Mouse (Mus musculus) kidney, postnatal 0 days (tissue): ENCODE measurements around the gene Ildr1. TPM values are rescaled to one million over a fixed set of nuclear protein-coding genes. Genes with fewer than 3 reads are reported as not detected.

ENCODE experiments used
- ATAC-seq: fragments of 200-750 bp; cut with Nextera tagmentation; replicated peaks from 2 replicates; pipeline ENCODE4 v1.8.0; 2017; ENCODE audit warnings: low read depth, moderate number of reproducible peaks, moderate TSS enrichment, moderate library complexity; ENCODE audit not compliant: low FRiP score
- DNase-seq: peaks from one replicate; pipeline ENCODE4 v3.0.0-alpha.2; 2016; ENCODE audit warnings: low spot score
- H3K27ac ChIP-seq: fragments of 300-500 bp; sonication (generic); 2 replicates; pipeline ENCODE4 v1.5.1; 2014; ENCODE audit warnings: mild to moderate bottlenecking
- H3K27me3 ChIP-seq: fragments of 300-500 bp; sonication (generic); 2 replicates; pipeline ENCODE4 v1.6.1; 2014; ENCODE audit warnings: low read length, mixed read lengths; ENCODE audit not compliant: insufficient read depth
- H3K36me3 ChIP-seq: fragments of 300-500 bp; sonication (generic); 2 replicates; pipeline ENCODE4 v1.6.1; 2014; ENCODE audit warnings: low read length, mixed read lengths; ENCODE audit not compliant: insufficient read depth
- H3K4me1 ChIP-seq: fragments of 300-500 bp; sonication (generic); replicated peaks from 2 replicates; pipeline ENCODE4 v1.6.1; 2014; ENCODE audit warnings: antibody characterized with exemption, low read length, mixed read lengths; ENCODE audit not compliant: insufficient read depth
- H3K4me2 ChIP-seq: fragments of 300-500 bp; sonication (generic); 2 replicates; pipeline ENCODE4 v1.6.1; 2014; ENCODE audit warnings: mild to moderate bottlenecking, low read length, moderate library complexity, mixed read lengths
- H3K4me3 ChIP-seq: fragments of 300-500 bp; sonication (generic); replicated peaks from 2 replicates; pipeline ENCODE4 v1.5.1; 2014; ENCODE audit warnings: low read depth, low read length
- H3K9ac ChIP-seq: fragments of 300-500 bp; sonication (generic); 2 replicates; pipeline ENCODE4 v1.6.1; 2014; ENCODE audit warnings: low read depth, low read length
- H3K9me3 ChIP-seq: fragments of 300-500 bp; sonication (generic); replicated peaks from 2 replicates; pipeline ENCODE4 v1.6.1; 2016; ENCODE audit warnings: low read length, inconsistent platforms, mixed read lengths
- CTCF ChIP-seq: IDR thresholded peaks from 2 replicates; pipeline ENCODE4 v1.5.1; 2016; ENCODE audit warnings: antibody characterized with exemption, low read depth, mild to moderate bottlenecking, moderate library complexity
- WGBS: fragments of 180-500 bp; shearing (Covaris S2); extraction: QIAGEN DNeasy Blood & Tissue Kit; methylation state at CpG from one replicate; pipeline ENCODE4 v1.1.7; 2014; 5-methylcytosine and 5-hydroxymethylcytosine counted together
- polyA plus RNA-seq: library from polyadenylated mRNA; unstranded; fragments of >200 nt; fragmentation: Nextera tagmentation; extraction: Ambion mirVana; gene quantifications from 2 replicates; pipeline ENCODE4 v1.2.1, GENCODE M21; 2015

Gene Ildr1
- polyA plus RNA-seq, 1 experiment from 2014 or later: 16.1 TPM

DNA sequence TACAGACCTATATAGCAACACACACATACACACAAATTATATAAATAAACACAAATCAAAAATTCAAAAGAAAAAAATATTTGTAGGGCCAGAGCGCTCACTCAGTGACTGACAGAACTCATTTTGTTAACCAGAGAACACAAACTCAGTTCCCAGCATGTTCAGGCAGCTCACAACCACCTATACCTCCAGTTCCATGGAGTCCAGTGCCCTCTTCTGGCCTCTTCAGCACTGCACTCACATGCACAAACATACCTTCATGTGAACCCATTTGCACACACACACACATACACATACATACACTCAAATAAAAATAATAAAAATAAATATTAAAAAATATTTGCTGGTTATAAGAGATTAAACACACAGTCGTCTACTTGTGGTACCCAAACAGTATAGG, 17.0 kb downstream of the Ildr1 start:
- WGBS: 91% methylated on average over 2 of the region's 2 CpGs
- Histone ChIP-seq H3K9me3 (no peaks in the 10 kb centered on the region), H3K4me2 (no peak overlapping the region), H3K4me1 (no peaks in the 10 kb centered on the region), H3K36me3 (no peaks in the 10 kb centered on the region), H3K27ac (no peak overlapping the region), H3K9ac (no peak overlapping the region), H3K4me3 (no peak overlapping the region), H3K27me3 (no peaks in the 10 kb centered on the region)
- ATAC-seq (no peak), DNase-seq (no peak)
- TF ChIP-seq CTCF: peak; percentile 28; the same call in 1 of the 2 replicates

GRCm38 (mm10) chr16:36711760-36712159, 18.0 kb downstream of the Ildr1 start:
- no peaks in the 10 kb centered on the region for H3K36me3 ChIP-seq
- ATAC-seq (no peak), DNase-seq (no peak)
- no peaks in the 10 kb centered on the region for H3K4me1 ChIP-seq
- no peaks in the 10 kb centered on the region for H3K9me3 ChIP-seq
- H3K9ac ChIP-seq: no peak overlapping the region
- H3K27ac ChIP-seq: no peak overlapping the region
- no peak overlapping the region for H3K4me3 ChIP-seq
- 88% methylated on average over 12 of the region's 12 CpGs for WGBS
- no peak for TF ChIP-seq CTCF
- H3K4me2 ChIP-seq: no peak overlapping the region
- no peaks in the 10 kb centered on the region for H3K27me3 ChIP-seq

DNA sequence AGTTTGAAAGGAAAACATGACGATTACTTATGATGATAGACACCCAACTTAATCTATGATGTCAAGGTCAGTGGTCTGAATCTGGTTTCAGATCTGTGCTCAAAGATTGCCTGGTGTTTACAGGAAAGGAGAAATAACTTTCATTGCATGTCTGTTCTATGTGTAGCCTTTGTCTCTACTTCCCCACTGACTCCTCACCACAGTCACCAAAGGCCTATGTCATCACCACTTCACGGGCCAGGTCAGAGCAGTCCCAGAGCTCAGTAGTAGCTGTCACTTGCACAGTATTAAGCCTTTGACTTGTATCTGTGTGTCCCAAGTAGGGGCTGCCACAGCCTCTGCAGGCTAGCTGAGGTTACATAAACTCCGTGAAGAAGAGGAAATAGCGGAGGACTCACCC, 23.7 kb downstream of the Ildr1 start:
- Histone ChIP-seq H3K9me3 (no peaks in the 10 kb centered on the region), H3K4me3 (no peak overlapping the region), H3K4me1 (no peaks in the 10 kb centered on the region), H3K4me2 (no peak overlapping the region), H3K27ac (no peak overlapping the region), H3K27me3 (no peaks in the 10 kb centered on the region), H3K36me3 (no peaks in the 10 kb centered on the region), H3K9ac (no peak overlapping the region)
- ATAC-seq (no peak), DNase-seq (no peak)
- no peak for TF ChIP-seq CTCF
- WGBS: 87% methylated on average over 4 of the region's 4 CpGs

DNA sequence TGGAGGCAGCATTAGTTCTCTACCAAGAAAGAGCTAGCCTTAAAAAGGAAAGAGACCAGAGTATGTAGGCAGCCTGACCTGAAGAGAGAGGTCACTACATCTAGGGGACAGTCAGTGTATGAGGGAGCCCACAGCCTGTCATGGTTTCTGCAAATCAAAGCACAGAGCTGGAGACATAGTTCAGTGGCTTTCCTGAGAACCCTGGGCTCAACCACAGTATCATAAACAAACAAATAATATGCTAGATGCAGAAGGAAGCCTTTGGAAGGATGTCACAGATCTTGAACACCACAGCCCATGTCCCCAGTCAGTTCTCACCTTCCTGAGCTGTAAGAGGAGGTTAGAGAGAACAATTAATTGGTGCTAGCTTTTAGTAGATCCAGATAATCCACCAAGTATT, 24.9 kb downstream of the Ildr1 start:
- TF ChIP-seq CTCF: no peak
- ATAC-seq: no peak
- Histone ChIP-seq H3K9ac (no peak overlapping the region), H3K36me3 (no peaks in the 10 kb centered on the region), H3K4me1 (no peaks in the 10 kb centered on the region), H3K27me3 (no peaks in the 10 kb centered on the region), H3K4me2 (no peak overlapping the region), H3K9me3 (no peaks in the 10 kb centered on the region), H3K4me3 (no peak overlapping the region), H3K27ac (no peak overlapping the region)
- no peak for DNase-seq

GRCm38 (mm10) chr16:36720194-36721055, 26.6 kb downstream of the Ildr1 start:
- TF ChIP-seq CTCF: peak; percentile 50; the same call in 1 of the 2 replicates
- WGBS: 63% methylated on average over 13 of the region's 13 CpGs
- DNase-seq (no peak), ATAC-seq (no peak)
- Histone ChIP-seq H3K9ac (no peak overlapping the region), H3K36me3 (no peaks in the 10 kb centered on the region), H3K4me2 (no peak overlapping the region), H3K4me3 (no peak overlapping the region), H3K27ac (no peak overlapping the region), H3K27me3 (no peaks in the 10 kb centered on the region), H3K4me1 (no peaks in the 10 kb centered on the region), H3K9me3 (no peaks in the 10 kb centered on the region)

DNA sequence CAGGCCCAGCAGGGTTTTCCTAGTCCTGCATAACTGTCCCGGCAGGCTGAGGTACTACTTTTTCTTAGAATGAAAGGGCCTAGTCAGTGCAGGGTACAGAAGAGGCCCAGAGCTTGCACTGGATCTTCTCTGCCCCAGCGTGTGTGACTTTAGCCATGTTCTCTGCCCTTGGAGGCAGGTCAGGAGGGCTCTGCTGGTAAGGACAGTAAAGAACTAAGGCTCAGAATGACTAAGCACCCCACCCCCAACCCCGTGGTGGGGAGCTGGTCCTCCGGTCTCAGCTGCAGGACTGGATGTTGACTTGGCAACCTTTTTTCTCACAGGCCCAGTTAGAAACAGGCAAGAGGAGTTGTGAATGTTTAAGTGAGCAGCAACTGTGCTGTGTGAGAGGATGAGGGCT, 29.0 kb downstream of the Ildr1 start:
- Histone ChIP-seq H3K4me2 (no peak overlapping the region), H3K4me1 (no peaks in the 10 kb centered on the region), H3K27me3 (no peaks in the 10 kb centered on the region), H3K9me3 (no peaks in the 10 kb centered on the region), H3K9ac (no peak overlapping the region), H3K27ac (no peak overlapping the region), H3K4me3 (no peak overlapping the region), H3K36me3 (no peaks in the 10 kb centered on the region)
- TF ChIP-seq CTCF: no peak
- WGBS: 25% methylated on average over 4 of the region's 4 CpGs
- ATAC-seq: no peak
- no peak for DNase-seq
